Mouse (Mus musculus) regulatory T cell (primary cell): Measurements from ENCODE around the gene Osbpl3.

Experiments used
- in situ Hi-C: fragments of 300-600 bp; cut with MboI, MseI; formaldehyde crosslinking; loops from one replicate; pipeline ENCODE4 v1.15.1; 2025; ENCODE audit warnings: high pct_unique_total_duplicates

Gene Osbpl3

DNA sequence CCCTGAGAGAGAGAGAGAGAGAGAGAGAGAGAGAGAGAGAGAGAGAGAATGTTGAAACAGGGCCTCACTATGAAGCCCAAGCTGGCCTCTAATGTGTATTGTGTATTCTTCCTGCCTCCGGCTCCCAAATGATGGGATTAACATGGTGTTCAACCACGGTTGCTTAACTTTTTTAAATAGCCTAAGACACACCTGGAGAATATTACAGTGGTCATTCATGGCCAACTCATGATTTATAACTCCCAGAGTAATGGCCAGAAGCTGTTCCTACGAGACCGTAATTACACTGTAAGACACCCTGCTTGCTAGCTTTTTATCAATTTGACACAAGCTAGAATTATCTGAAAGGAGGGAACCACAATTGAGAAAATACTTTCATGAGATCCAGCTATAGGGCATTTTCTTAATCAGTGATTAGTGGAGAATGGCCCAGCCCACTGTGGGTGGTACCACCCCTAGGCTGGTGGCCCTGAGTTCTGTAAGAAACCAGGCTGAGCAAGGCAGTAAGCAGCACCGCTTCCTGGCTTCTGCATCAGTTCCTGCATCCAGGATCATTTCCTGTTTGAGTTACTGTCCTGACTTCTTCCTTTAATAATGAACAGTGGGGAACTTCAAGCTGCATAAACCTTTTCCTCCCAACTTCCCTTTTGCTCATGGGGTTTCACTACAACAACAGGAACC, 115.6 kb downstream of the Osbpl3 start:
- in situ Hi-C loops, result loop anchor here (10.0 kb wide), 1 partner anchor 1314 kb away; no protein-coding TSS in a partner anchor

DNA sequence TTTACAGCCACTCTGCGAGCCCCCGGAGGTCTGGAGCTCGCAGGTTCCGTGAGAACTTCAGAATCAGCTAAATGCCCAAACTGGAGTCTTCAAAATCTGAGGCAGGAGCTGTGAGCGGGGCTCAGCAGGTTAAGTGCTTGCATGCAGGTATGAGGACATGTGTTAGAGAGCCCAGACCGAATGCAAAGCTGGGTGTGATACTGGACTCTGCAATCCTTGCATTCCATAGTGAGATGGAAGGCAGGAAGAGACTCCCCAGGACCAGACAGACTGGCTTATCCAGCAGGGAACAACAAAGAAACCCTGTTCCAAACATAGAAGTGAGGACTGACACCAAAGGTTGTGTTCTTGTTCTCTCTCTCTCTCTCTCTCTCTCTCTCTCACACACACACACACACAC, 118.6 kb downstream of the Osbpl3 start:
- in situ Hi-C loops, result no loop called here

DNA sequence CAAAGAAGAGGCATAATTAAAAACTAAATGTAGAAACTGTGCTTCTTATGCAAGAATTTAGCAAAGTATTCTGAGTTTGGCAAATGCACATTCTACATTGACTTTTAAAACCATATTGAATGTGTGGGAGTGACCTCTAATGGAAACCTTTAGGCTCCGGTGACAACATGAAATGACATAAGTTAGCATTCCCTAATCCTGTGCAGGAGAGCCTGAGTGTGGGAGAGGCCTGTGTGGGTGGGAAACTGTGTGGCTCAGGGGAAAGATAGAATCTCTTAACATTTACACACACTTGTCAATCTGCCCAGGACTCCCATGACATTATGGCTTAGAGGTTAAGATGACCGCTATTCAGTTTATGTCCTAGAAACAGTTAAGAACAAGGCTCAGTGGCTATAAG, 119.6 kb downstream of the Osbpl3 start:
- in situ Hi-C loops, result no loop called here

DNA sequence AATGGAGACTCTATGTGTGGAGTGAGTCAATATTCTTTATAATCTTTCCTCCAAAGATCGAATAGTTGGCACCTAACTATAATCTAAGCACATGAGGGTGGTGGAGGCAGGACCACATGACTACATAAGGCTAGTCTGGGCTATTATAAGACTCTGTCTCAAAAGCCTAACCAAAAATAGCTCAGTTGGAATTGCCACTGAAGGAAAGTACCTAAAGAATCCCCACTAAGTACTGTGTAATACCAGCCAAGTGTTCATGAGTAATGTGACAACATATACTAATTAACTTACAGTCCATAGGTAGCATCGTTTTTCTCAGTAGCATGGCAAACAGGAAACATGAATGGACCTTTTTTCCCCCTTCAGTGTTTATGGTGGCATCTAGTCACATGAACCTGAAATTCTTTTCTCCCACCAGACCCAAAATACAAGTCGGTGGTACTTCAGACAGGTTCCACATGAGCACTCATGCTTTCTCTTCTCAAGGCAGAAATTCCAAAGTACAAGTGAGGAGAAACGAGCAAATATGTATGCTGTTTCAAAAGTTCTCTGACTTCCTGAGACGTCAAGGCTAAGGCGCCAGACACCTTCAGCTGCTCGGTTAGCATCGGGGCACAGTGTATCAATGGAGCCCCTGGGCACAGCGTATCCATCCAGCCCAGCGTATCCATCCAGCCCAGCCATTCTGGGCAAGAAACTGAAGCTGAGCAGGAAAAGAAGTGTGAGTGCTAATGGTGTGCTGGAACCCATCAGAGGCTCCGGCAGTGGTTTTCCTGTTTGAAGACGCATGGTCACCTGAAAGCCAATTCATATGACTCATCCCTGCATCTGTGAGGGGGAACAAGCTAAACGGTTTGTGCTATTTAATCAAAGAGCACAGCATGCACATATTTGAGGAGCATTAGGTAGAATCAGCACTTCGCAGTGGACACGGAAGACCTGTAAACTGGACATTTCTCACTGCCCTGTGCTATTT, 120.9 kb downstream of the Osbpl3 start:
- in situ Hi-C loops, result no loop called here

DNA sequence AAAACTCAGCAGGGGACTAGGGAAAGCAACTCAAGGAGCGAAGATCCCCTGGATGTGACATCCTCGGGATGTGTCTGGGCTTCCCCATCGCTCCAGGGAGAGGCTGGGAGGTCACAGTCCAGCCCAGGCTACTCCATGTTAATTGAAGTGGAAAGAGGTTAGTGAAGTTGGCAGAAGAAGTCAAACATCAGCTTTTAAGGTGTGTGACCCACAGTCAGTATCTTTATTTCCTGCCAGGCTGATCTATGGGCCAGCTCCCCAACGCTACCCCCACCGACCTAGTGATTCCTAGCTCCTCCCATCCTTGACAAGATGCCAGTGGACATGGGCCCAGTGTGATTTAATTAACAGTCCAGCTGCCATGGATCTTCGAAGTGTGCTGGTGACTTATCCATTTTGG, 122.7 kb downstream of the Osbpl3 start:
- in situ Hi-C loops, result no loop called here

DNA sequence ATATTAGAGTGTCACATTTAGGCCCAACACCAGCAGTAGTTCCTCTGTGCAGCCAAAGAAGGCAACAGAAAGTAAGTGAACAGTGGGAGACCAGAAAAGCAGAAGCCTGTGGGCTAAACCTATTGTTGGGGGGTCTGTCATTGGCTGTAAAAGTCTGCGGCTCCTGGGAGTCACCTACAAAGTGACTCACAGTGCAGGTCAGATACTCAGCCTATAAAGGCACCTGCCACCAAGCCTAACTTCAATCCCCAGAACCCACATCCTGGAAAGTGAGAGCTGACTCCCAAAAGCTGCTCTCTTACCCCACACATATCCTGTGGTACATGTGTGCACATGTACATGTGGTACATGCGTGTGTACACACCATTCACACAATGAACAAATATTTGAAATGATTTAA, 124.5 kb downstream of the Osbpl3 start:
- in situ Hi-C loops, result no loop called here

DNA sequence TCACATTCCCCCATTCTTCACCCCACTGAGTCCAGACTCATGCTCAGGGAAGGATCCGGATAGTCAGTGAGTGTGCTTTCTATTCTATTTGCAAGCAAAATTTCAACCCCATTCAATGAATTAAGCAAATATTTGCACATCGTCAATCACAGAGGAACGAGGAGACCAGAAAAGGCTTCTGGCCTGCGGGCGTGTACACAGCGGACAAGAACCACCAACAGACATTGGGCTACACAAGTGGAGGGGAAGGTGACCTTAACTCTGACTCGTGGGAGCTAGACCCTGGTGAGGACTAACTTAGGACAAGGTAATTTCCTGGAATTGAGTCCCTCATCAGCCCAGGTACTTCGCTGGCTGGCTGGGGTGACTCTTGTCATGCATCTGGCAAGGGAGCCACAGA, 126.6 kb downstream of the Osbpl3 start:
- in situ Hi-C loops, result no loop called here

DNA sequence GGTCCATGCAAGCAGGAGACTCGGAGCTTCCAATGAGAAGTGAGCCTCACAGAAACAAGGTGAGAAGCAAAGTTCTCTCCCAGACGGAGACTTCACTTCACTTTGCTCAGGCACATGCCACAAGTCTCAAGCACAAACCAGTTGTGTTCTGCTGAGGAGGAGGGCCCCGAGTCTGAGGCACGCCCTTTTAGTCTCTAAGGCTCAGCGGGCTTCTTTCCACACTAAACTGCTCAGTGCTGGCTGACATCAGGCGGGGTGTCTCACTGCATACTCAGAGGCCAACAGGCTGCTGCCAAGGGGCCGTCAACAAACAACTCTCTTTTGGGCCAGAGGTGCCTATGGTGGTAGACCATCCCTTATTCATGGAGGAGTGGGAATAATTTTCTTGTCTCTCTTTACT, 127.1 kb downstream of the Osbpl3 start:
- in situ Hi-C loops, result no loop called here

DNA sequence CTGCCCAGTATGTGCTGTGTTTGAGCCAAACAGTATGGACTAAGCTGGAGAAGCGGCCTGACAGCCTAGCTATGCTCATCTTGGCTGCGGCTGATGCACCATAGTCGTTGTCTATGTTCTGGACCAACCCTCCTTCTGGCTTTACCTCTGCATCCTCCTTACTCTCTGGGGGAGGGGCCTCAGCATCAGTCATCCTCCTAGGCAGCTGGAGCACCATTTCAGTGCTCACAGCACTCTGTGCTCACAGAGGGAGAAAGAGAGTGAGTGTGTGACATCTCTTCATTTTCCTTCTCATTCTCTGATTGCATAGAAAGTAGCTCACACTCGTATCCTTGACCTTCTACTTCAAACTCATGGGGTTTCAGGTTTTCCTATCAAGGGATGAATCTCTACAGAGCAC, 129.8 kb downstream of the Osbpl3 start:
- in situ Hi-C loops, result no loop called here

DNA sequence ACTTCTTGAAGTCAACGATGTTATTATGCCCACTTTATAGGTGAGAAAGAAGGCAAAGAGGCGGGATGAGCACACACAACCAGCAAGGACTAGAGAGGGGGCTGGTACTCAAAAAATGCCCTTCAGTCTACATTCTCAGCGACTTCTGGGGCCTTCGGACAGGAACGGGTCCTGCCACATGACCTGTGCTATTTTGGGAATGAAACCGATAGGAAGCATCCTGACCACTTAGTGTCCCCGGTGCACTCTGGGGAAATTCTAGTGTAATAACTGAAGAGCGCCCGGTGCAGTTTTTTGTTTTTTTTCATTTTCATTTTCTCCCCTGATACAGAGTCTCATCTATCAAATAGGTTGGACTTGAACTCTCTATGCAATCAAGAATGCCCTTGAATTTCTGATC, 130.5 kb downstream of the Osbpl3 start:
- in situ Hi-C loops, result no loop called here

DNA sequence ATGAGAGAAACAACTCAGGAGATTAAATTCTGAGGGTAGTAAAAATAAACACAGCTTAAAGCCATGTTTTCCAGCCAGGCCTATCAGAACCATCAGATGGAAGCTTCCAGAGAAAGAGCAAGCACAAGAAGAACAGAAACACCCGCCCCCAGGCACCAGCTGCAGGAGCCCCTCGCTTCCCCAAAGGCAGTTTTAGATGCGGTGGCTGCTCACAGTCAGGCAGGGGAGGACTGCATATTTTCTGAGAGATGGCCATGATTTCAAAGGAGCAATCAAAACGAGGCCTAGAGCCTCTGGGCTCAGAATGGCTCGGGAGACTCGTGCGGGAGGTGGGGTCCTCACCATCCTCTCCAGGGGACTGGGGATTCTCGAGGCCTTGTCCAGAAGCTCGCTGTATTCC, 133.4 kb downstream of the Osbpl3 start:
- in situ Hi-C loops, result no loop called here

DNA sequence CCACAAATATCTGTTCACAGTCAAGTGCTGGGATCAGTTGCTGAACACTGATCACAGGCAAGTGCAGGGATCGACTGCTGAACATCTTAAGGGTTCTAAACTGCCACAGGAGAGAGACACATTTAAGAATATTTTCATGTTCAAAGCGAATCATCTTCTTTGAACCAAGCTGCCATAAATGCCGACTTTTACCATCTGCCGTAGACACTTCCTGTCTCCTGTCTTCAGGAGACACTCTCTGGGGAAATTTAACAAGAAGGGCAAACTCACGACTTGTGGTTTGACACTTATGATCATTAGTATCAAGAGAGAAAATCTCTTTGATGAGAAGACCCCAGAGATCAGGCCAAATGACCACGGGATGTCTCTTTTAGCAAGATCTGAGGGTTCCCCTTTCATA, 134.3 kb downstream of the Osbpl3 start:
- in situ Hi-C loops, result no loop called here

DNA sequence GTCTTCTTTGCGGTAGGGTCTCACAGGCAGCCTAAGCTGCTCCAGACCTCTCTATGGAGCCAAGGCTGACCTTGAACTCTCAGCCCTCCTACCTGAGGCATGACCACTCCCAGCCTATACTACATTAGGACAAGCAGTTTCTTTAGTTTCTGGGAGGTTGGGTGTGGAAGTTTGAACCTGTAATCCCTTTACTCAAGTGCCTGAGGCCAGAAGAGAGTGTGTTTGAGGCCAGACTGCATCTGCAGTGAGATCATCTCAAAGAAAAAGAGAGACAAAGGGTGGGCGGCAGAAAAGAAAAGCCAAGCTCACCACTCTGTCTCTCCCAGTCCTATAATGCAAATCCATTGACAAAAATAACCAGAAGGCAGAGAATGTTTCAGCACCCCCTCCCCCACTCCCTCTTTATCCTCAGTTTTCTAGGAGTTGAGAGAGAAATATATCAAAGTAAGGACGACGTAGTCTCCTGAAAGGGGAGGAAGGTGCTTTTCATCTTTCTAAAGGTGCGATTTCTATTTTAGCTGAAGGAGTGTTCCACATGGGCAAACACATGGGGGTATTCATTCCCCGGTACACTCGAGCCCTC, 137.3 kb downstream of the Osbpl3 start:
- in situ Hi-C loops, result loop anchor here (5.0 kb wide), 1 partner anchor 64 kb away; no protein-coding TSS in a partner anchor

DNA sequence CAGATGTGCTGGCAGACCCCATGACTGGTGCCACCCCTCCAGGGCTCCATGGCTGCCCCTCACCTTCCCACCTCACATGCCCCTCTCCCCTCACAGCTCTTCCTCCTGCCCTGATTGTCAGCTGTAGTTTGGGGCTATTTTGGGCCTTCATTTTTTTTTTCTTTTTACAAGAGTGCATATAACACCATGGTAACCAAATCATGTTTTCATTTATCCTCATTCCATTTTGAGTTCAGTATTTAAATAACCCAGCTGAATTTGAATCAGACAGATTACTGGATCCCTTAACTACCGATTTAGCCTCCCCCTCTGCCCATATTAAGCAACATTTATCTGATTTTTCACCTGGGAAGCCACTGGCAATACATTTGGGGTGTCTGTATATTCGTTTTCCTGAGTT, 137.9 kb downstream of the Osbpl3 start:
- in situ Hi-C loops, result loop anchor here (5.0 kb wide), 1 partner anchor 64 kb away; no protein-coding TSS in a partner anchor

DNA sequence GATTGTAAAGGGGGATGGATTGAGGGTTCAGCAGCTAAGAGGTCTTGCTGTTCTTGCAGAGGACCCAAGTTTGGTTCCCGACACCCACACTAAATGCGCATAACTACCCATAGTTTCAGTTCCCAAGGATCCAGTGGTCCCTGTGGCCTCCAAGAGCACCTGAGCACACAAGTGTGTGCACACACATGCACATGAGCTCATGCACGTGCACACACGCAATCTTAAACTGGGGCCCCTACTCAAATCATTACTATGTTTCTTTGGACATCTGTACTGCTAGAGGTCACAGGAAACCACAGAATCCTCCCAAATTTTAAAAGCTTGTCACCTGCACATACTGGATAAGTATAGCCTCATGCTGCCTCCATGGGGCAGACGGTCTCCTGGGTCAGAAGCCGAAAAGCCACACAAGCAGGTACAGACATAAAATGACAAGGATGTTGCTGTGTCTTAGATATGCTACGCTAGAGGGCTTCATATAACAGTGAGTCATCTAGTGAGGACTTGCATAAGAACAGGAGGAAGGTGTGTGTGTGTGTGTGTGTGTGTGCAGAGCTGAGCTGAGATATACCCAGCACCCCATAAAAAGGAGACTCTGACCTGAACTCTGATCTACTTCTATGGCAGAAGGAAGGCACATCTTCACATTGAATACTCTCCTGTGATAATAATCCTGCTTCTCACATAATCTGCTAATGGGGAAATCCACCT, 139.1 kb downstream of the Osbpl3 start:
- in situ Hi-C loops, result loop anchor here (5.0 kb wide), 1 partner anchor 65 kb away; no protein-coding TSS in a partner anchor

DNA sequence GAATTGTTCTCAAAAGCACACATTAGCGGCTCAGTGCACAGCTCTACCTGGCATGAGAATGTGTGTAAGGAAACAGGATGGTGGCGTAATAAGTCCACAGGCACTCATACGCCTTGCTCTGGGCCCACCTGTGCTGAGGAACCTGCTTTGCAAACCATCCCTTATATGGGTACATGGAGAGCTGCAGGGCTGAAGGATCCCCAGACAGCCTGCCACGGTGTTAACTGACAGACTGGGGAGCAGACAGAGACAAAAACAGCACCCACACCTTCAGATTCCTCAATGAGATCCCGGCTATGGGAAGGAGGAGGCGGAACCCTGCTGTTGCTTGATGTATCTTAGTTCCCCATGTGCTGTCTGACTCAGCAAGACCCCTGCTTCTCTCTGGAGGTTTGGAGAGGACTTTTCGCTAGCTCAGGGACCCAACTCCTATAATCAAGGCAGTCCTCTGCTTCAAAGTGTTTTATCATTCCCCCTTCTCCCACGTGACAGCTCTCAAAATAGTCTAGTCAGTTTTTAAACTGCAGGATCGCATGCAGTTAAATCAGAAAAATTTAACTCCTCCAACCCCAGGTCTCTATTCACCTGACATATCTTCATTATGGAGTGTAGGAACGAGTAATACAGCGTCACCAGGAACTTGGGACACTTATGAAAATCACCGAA, 141.5 kb downstream of the Osbpl3 start:
- in situ Hi-C loops, result loop anchor here (5.0 kb wide), 1 partner anchor 68 kb away; no protein-coding TSS in a partner anchor

DNA sequence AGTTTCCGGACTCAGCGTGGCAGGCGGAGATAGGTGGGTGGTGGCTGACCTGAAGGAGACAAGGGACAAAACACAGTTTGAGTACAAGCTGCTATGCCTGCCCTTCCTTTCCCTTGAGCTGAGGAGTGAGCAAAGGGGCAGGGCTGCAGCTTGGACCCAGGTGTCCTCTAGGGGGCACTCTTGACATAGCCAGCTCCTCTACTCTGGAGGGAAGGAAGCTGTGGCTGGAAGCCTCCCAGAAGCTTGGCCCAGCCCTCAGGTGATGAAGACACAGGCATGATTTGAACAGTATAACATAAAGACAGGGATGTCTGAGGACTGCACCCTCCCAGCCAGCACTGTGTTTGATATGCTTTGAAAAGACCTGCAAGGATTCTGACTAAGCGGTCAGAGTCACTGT, 143.4 kb downstream of the Osbpl3 start:
- in situ Hi-C loops, result no loop called here

DNA sequence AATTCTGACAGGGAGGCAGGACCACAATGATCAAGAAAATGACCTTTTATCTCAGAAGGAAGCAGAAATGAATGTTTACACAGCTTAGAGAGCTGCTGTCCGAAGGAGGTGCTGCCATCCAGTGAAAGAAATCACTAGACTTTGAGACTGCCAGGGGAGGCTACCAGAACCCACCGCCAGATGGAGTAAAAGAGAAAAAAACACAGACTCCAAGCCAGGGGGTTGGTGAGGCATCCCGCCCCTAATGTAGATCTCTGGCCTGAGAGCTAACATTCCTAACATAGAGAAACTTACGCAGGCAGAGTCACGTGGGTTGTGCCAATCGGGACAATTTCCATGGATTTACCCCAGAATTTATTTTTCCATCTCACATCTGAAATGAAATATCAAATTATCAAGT, 147.0 kb downstream of the Osbpl3 start:
- in situ Hi-C loops, result loop anchor here (5.0 kb wide), 1 partner anchor 228 kb away; no protein-coding TSS in a partner anchor

DNA sequence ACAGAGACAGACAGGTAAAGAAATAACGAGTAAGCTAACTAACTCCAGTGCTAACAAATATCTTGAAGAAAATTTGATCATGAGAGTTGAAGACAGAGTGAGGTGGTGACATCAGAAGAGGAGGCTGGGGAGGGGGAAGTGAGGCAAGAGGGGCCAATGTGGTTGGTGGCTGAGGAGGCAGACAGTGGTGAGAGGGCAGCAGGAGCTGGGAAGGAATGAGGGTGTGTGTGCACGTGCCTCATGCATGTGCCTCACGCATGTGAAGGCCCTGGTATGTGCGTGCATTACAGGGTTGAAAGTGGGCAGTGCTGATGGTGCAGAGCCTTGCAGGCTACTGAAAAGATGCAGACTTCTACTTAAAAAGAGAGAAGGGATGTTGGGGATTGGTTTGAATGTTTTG, 149.4 kb downstream of the Osbpl3 start:
- in situ Hi-C loops, result loop anchor here (5.0 kb wide), 1 partner anchor 231 kb away; no protein-coding TSS in a partner anchor

DNA sequence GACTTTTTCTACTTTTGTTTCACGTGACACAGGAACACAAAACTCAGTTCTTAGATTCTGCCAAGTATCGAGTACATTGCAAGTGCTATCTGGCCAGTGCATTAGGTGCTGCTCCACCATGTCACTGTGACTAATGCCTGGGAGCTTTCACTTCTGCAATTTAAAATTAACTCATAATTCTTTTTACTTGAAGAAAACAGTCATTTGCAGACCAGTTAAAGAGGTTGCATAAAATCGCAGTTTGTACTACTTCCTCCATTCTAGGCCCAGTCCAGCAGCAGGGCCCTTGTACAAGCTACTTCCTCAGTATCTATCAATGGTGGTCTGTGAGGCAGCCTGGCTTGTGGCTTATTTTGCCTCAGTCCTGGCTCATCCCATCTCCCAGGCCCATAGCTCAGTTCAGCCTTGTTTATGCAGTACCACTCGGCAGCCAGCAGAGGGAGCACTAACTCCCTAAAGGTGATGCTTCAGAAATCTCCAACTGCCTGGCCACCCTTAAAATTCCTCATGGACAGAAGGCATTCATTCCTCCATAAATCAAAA, 151.0 kb downstream of the Osbpl3 start:
- in situ Hi-C loops, result loop anchor here (5.0 kb wide), 1 partner anchor 232 kb away; no protein-coding TSS in a partner anchor

DNA sequence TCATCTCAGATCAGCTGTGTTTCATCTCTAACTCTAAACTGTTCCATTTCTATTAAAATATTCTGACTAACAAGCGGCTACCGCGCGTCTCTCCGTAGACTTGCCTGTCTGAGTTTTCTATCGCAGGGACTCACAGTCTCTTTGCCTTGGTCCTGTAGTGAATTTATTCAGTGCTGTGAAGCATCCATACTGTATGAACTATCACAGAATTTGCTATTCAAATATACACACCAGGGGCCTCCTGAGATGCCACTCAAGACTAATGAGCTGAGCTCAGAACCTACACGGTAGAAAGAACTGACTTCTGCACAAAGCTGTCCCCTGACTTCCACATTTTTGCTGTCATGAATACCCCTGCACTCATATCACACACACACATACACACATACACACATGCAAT, 154.9 kb downstream of the Osbpl3 start:
- in situ Hi-C loops, result no loop called here
